Mouse (Mus musculus) embryonic facial prominence, embryonic 13.5 days (tissue): ENCODE measurements around the gene Ano4. TPM values are rescaled to one million over a fixed set of nuclear protein-coding genes. Genes with fewer than 3 reads are reported as not detected.
"Not testable (repeated sequence)": the region's sequence is repeated elsewhere in the genome, so short reads cannot be mapped to it uniquely, and the experiment has no call there.

Source experiments
- ATAC-seq: fragments of 200-750 bp; cut with Nextera tagmentation; 2 replicates; pipeline ENCODE4 v1.8.0; 2017; ENCODE audit warnings: low read depth; ENCODE audit not compliant: insufficient number of reproducible peaks, insufficient read depth, low FRiP score, low TSS enrichment
- H3K27ac ChIP-seq: fragments of 300-500 bp; sonication (generic); 2 replicates; pipeline ENCODE4 v1.5.1; 2015; ENCODE audit warnings: moderate library complexity, mild to moderate bottlenecking, inconsistent platforms
- H3K27me3 ChIP-seq: fragments of 300-500 bp; sonication (generic); 2 replicates; pipeline ENCODE4 v1.6.1; 2015; ENCODE audit warnings: mild to moderate bottlenecking, inconsistent platforms
- H3K36me3 ChIP-seq: fragments of 300-500 bp; sonication (generic); 2 replicates; pipeline ENCODE4 v1.6.1; 2015; ENCODE audit warnings: mild to moderate bottlenecking, inconsistent platforms
- H3K4me1 ChIP-seq: fragments of 300-500 bp; sonication (generic); 2 replicates; pipeline ENCODE4 v1.6.1; 2015; ENCODE audit warnings: inconsistent platforms
- H3K4me2 ChIP-seq: fragments of 300-500 bp; sonication (generic); 2 replicates; pipeline ENCODE4 v1.6.1; 2015; ENCODE audit warnings: moderate library complexity, mild to moderate bottlenecking, inconsistent platforms
- H3K4me3 ChIP-seq: fragments of 300-500 bp; sonication (generic); 2 replicates; pipeline ENCODE4 v1.5.1; 2015; ENCODE audit warnings: mild to moderate bottlenecking, inconsistent platforms
- H3K9ac ChIP-seq: fragments of 300-500 bp; sonication (generic); 2 replicates; pipeline ENCODE4 v1.6.1; 2015; ENCODE audit warnings: mild to moderate bottlenecking, inconsistent platforms
- H3K9me3 ChIP-seq: fragments of 300-500 bp; sonication (generic); 2 replicates; pipeline ENCODE4 v1.6.1; 2016; ENCODE audit warnings: inconsistent platforms
- WGBS: fragments of 180-500 bp; shearing (Covaris S2); methylation state at CpG from one replicate; pipeline ENCODE4 v1.1.7; 2015; ENCODE audit warnings: mixed read lengths; 5-methylcytosine and 5-hydroxymethylcytosine counted together
- polyA plus RNA-seq: library from polyadenylated mRNA; unstranded; fragments of >200 nt; fragmentation: Nextera tagmentation; extraction: Ambion mirVana; gene quantifications from 2 replicates; pipeline ENCODE4 v1.2.1, GENCODE M21; 2015

Ano4 gene
- polyA plus RNA-seq, 1 experiment from 2014 or later, result 0.65 TPM

DNA sequence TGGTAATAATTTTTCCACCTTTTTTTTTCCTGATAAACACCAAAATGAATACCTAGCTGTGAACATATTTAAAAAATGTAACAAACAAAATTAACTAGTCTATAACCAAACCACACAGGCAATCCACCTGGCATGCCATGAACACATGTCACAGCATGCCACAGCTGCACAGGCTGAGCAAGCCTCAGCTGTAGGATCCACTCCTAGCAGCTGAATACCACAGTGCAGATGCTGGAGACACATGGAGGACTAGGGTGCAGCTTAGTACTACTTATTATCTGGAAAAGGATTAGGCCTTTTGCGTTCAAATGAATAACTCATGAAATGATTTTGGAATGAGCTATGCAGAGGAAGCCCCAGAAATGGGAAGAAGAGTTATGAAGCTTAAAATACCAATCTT, 233.6 kb downstream of the Ano4 start:
- Histone ChIP-seq H3K36me3 (no peaks in the 10 kb centered on the region), H3K27ac (no peak overlapping the region), H3K4me1 (no peaks in the 10 kb centered on the region), H3K9ac (no peak overlapping the region), H3K4me2 (no peak overlapping the region), H3K9me3 (no peaks in the 10 kb centered on the region), H3K4me3 (no peak overlapping the region), H3K27me3 (no peaks in the 10 kb centered on the region)
- WGBS, result 74% methylated on average over 1 of the region's 1 CpGs
- no peak for ATAC-seq

DNA sequence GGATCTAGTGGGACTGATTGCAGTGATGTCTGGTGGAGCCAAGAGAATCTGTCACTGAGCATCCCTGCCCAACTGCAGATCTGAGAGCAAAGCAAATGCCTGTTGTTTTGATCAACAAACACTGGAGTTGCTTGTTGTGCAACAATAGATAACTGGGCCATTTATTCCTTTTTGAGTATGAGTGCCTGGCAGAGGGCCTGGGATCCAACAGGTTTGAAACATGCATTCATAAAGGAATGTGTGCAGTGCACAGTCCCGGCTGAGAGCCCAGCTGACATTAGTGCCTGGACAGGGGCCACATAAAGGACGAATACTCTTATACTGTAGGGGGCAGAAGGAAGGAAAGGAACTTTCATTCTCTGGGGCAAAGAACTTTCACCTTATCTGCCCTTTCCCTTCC, 241.0 kb downstream of the Ano4 start:
- ATAC-seq, result no peak
- Histone ChIP-seq H3K4me2 (no peak overlapping the region), H3K27me3 (no peaks in the 10 kb centered on the region), H3K9me3 (no peaks in the 10 kb centered on the region), H3K4me3 (no peak overlapping the region), H3K4me1 (no peaks in the 10 kb centered on the region), H3K9ac (no peak overlapping the region), H3K36me3 (no peaks in the 10 kb centered on the region), H3K27ac (no peak overlapping the region)
- 61% methylated on average over 2 of the region's 2 CpGs for WGBS

DNA sequence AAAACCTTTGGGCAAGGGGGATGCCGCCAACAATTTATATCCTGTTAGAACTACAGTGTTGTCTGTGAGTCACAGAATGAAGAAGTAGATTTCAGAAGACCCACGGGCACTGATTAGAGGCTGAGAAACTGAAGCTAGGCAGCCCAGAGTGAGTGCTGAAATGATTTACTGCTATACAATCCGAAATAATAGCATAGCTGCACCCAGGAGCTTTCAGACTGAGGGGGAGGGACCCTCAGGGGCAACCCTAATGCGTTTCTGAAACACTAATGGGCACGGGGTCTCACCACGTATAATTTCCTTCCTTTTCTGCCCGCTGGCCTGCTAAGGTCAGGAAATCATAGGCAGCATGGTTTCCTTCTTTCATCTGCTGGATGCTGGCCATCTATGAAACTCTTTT, 242.5 kb downstream of the Ano4 start:
- no peaks in the 10 kb centered on the region for H3K4me1 ChIP-seq
- WGBS, result 59% methylated on average over 7 of the region's 7 CpGs
- no peak for ATAC-seq
- H3K9me3 ChIP-seq, result no peaks in the 10 kb centered on the region
- H3K4me2 ChIP-seq, result no peak overlapping the region
- H3K27ac ChIP-seq, result no peak overlapping the region
- no peaks in the 10 kb centered on the region for H3K27me3 ChIP-seq
- H3K4me3 ChIP-seq, result no peak overlapping the region
- H3K9ac ChIP-seq, result no peak overlapping the region
- H3K36me3 ChIP-seq, result no peaks in the 10 kb centered on the region

DNA sequence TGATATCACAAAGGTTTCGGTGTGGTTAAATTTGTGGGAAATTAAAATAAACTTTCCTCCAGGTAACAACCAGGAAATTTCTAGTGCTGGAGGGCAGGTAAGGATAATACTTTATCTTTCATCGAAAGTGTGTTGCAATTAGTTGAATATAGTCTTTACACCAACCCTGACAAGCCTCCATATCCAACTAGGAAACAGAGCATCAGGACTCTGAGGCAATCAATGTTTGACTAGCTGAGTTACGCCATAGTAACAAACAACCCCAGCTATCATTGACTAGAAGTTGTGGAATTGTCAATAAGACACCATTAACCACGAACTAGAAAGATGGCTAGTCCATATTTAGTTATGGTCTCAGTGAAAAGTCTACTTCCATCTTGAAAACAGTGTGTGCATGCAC, 246.4 kb downstream of the Ano4 start:
- WGBS, result 72% methylated on average over 4 of the region's 4 CpGs
- ATAC-seq, result no peak

DNA sequence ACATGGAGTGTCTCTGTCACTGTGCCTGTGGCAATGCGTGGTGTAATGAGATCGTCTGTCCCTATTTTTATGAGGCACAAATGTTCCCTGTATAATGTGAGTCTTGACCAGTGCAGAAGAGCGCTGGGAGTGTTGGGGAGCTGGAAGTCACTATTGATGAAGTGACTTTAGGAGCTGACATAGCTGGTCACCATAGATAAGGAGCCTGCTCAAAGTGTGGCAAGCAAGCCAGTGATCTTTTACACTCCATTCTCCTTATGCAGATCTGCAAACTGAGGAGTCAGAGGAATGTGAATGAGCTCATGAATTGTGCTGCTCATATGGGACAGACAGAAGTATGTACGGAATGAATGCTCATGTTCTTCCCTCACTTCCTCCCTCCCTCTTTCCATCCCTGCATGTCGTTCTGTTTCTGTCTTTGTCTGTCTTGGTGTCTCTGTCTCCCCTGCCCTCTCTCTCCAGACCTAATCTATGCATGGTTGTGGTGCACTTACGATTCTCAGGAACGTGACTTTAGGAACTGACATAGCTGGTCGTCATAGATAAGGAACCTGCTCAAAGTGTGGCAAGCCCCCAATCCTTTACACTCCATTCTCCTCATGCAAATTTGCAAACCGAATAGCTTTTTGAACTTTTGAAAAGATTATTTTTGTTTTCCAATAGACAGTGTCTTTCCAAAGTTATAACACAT, 252.1 kb downstream of the Ano4 start:
- 74% methylated on average over 9 of the region's 9 CpGs for WGBS

More for the DNA sequence above, 246.4 kb downstream of the Ano4 start:
- H3K9ac ChIP-seq, result no peak overlapping the region
- H3K4me3 ChIP-seq, result no peak overlapping the region
- H3K4me1 ChIP-seq, result no peaks in the 10 kb centered on the region
- H3K36me3 ChIP-seq, result no peaks in the 10 kb centered on the region
- H3K27ac ChIP-seq, result no peak overlapping the region
- no peaks in the 10 kb centered on the region for H3K9me3 ChIP-seq
- no peaks in the 10 kb centered on the region for H3K27me3 ChIP-seq
- H3K4me2 ChIP-seq, result no peak overlapping the region

DNA sequence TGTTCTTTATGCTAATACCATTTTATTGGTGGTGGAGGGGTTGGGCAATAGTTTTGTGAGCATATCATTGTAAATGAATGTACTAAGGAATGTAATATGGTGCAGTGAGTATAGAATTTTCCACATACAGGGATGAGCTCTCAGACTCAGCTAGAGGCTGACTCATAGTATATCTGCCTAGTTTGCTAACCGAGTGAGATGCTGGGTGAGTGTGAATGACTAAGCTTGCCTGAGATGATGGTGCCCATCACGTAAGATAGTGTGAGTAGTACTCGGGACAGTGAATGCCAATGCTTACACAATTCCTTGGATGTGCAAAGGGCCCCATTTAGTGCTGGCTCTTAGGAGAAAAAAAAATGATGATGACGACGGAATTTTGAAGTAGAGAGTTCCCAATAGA, 267.1 kb downstream of the Ano4 start:
- ATAC-seq, result no peak

More for the DNA sequence above, 252.1 kb downstream of the Ano4 start:
- Histone ChIP-seq H3K27ac (no peak overlapping the region), H3K4me1 (no peaks in the 10 kb centered on the region), H3K36me3 (no peaks in the 10 kb centered on the region), H3K9me3 (no peaks in the 10 kb centered on the region), H3K4me2 (no peak overlapping the region), H3K4me3 (no peak overlapping the region), H3K9ac (no peak overlapping the region), H3K27me3 (no peaks in the 10 kb centered on the region)
- no peak for ATAC-seq

DNA sequence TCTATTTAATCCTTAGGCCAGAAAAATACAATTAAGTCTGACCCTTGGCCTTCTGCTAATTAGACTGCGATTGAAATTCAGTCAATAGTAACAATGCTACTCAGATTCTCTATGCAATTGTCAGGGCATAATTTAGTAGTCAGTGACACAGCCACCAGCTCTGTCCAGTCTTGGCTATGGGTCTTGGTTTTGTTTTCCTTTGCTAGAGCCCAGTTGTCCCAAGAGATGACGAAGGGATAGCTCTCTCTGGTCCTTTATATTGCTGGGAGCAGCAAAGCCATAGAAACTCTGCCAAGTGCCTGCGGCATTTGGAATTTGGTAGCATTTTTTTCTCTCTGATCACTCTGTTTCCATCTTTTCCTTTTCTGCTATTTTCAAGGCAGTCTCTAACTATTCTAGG, 288.7 kb downstream of the Ano4 start:
- Histone ChIP-seq H3K9ac (no peak overlapping the region), H3K27me3 (no peaks in the 10 kb centered on the region)
- WGBS, result 78% methylated on average over 3 of the region's 3 CpGs

More for the DNA sequence above, 267.1 kb downstream of the Ano4 start:
- Histone ChIP-seq H3K9me3 (no peaks in the 10 kb centered on the region), H3K27ac (no peak overlapping the region), H3K4me2 (no peak overlapping the region), H3K4me1 (no peaks in the 10 kb centered on the region), H3K27me3 (no peaks in the 10 kb centered on the region), H3K9ac (no peak overlapping the region), H3K36me3 (no peaks in the 10 kb centered on the region), H3K4me3 (no peak overlapping the region)
- 87% methylated on average over 5 of the region's 5 CpGs for WGBS

DNA sequence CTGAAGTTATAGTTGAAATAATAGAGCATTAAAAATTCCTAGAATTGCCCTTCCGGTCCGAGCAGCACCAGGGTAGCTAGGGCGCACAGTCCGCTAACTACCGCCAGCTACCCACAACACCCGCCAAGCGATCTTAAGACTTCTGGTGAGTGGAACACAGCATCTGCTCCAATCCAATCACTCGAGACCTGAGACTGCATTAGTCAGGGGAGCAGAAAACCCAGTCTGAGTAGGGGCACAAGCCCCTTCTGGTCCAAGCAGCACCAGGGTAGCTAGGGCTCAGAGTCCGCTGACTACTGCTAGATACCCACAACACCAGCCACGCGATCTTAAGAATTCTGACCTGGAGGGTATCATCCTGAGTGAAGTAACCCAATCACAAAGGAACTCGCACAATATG, 299.6 kb downstream of the Ano4 start:
- ATAC-seq, H3K27ac ChIP-seq, H3K9ac ChIP-seq, H3K4me3 ChIP-seq, H3K36me3 ChIP-seq, H3K27me3 ChIP-seq, H3K9me3 ChIP-seq, H3K4me2 ChIP-seq, H3K4me1 ChIP-seq: not testable (repeated sequence)
- 89% methylated on average over 12 of the region's 12 CpGs for WGBS

More for the DNA sequence above, 288.7 kb downstream of the Ano4 start:
- no peak overlapping the region for H3K27ac ChIP-seq
- no peaks in the 10 kb centered on the region for H3K9me3 ChIP-seq
- no peak overlapping the region for H3K4me2 ChIP-seq
- no peak overlapping the region for H3K4me3 ChIP-seq
- no peaks in the 10 kb centered on the region for H3K36me3 ChIP-seq
- no peak for ATAC-seq
- H3K4me1 ChIP-seq, result no peaks in the 10 kb centered on the region

DNA sequence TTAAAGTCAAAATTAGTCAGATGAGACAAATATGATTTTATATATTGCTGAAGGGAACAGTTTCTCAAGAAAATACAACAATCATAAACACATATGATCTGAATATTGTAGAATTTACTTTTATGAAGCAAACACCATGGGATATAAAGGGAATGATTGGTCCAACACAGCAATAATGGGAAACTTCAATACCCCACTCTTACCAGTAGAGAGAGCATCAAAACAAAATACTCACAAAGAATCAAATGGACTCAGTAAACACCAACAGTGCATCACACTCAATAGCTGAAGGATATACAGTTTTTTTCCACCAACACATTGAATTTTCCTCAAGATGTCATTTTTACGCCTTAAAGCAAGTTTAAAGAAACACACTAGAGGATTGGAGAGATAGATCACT, 300.4 kb downstream of the Ano4 start:
- no peaks in the 10 kb centered on the region for H3K9me3 ChIP-seq
- no peak overlapping the region for H3K4me3 ChIP-seq
- no peak overlapping the region for H3K9ac ChIP-seq
- no peaks in the 10 kb centered on the region for H3K36me3 ChIP-seq
- no peaks in the 10 kb centered on the region for H3K4me1 ChIP-seq
- no peaks in the 10 kb centered on the region for H3K27me3 ChIP-seq
- no peak overlapping the region for H3K4me2 ChIP-seq
- no peak for ATAC-seq
- 91% methylated on average over 1 of the region's 1 CpGs for WGBS
- H3K27ac ChIP-seq, result no peak overlapping the region

DNA sequence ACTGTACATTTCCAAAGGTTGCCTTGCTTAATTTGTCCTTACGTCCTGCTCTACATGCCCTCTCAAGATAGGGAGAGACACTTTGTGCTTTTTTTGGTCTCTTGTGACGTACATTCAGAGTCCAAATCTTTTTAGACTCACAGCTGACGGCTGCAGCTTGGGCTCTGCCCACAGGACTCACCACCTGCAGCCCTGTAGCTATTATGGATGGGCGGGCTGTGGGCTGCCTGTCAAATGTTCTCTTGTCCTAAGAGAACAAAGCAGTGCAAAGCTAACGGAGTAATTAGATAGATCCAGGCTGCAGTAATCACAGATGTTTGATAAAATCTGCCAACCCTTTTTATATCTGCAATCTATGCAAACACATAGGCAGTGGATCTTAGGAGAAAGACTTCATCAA, 325.6 kb downstream of the Ano4 start:
- H3K4me2 ChIP-seq, result no peak overlapping the region
- no peak overlapping the region for H3K27ac ChIP-seq
- no peaks in the 10 kb centered on the region for H3K4me1 ChIP-seq
- no peak for ATAC-seq
- H3K9ac ChIP-seq, result no peak overlapping the region
- H3K36me3 ChIP-seq, result no peaks in the 10 kb centered on the region
- no peaks in the 10 kb centered on the region for H3K9me3 ChIP-seq
- 49% methylated on average over 5 of the region's 5 CpGs for WGBS
- no peak overlapping the region for H3K4me3 ChIP-seq
- no peaks in the 10 kb centered on the region for H3K27me3 ChIP-seq

DNA sequence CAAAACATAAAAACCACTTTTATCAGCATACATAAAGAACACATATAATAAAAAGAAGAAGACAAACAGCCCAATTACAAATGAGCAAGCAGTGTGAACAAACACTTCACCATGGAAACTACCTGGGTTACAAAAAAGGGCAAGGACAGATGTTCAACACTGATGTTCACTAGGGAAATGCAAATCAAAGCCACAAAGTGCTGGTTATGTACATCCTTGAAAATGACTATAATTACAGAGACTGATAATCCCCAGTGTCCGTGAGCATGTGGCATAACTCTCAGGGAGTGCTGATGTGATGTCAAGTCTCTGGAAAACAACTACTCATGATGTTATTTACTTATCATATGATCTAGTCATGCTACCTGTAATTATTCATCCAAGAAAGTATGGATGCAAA, 336.3 kb downstream of the Ano4 start:
- ATAC-seq, result no peak
- 59% methylated on average over 1 of the region's 1 CpGs for WGBS
- Histone ChIP-seq H3K36me3 (no peaks in the 10 kb centered on the region), H3K4me3 (no peak overlapping the region), H3K9ac (no peak overlapping the region), H3K4me1 (no peaks in the 10 kb centered on the region), H3K27ac (no peak overlapping the region), H3K9me3 (no peaks in the 10 kb centered on the region), H3K4me2 (no peak overlapping the region), H3K27me3 (no peaks in the 10 kb centered on the region)

DNA sequence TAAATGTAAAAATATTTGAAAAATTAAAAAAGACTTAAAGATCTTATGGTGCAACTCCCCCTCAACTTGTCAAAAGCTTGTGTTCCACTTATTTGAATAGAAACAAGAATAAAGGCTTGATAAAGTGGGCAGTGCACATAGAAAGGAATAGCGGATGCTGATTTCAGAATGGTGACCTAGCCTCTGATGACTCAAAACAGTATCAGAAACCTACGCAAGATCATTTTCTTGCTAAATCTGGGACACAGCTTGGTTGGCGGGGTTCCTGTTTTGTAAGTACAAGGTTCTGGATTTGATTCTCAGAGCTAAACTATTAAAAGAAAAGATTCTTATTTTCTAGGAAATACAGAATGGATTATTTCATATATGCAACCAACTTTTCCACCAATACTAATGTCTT, 340.0 kb downstream of the Ano4 start:
- Histone ChIP-seq H3K9me3 (no peaks in the 10 kb centered on the region), H3K36me3 (no peaks in the 10 kb centered on the region), H3K27me3 (no peaks in the 10 kb centered on the region), H3K4me3 (no peak overlapping the region), H3K9ac (no peak overlapping the region), H3K27ac (no peak overlapping the region), H3K4me1 (no peaks in the 10 kb centered on the region), H3K4me2 (no peak overlapping the region)
- 93% methylated on average over 3 of the region's 3 CpGs for WGBS
- no peak for ATAC-seq
